Mouse (Mus musculus): ENCODE results near the gene Smco4.
A peak's percentile ranks its signal among the peaks of the same experiment; 100 is the strongest.
"Not testable (repeated sequence)": the region's sequence is repeated elsewhere in the genome, so short reads cannot be mapped to it uniquely, and the experiment has no call there.

Gene Smco4

DNA sequence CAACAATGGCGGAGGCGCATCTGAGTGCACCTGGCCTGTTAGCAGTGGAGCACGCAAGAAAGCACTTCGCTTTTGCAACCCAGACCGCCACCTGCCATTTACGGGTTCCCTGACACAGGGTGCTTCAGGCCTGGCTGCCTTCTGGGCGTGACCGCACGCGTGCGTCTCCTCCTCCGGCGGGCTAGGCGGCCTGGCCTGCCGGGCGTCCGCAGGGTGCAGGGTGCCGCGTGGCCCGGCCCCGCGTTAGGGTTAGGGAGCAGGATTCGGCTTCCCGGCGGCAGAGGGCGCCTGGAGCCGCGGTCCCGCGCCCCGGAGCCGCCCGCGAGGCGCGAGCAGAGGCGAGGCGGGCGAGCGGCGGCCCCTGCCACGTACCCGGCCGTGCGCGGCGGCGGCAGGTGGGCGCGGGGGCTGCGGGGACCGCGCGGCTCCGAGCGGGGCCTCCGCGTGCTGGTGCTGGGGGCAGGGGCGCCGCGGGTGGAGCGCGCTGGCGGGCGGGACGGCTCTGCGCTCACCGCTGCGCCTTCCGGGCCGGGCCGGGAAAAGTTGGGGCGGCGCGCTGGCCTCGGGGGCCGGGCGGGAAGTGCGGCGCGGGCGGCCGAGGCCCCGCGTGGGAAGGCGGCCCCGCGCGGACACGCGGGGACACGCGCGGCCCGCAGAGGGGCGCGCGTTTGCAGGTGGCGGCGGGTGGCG is at the start of gene Smco4:
Smco4 (plus strand) TSS at position 198 of the 690 bp plus-strand sequence.
- peak; percentile 88 for DNase-seq

DNA sequence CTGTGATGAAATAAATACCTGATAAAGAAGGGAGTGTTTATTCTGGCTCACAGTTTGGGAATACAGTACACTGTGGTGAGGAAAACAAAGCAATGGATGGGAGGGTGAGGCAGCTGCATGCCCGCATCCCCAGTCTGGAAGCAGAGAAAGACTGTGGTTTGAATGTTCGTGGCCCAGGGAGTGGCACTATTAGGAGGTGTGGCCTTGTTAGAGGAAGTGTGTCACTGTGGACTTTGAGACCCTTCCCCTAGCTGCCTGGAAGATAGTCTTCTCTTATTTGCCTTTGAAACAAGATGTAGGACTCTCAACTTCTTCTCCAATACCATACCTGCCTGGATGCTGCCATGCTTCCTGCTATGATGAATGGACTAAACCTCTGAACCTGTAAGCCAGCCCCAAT is 45.8 kb upstream of the Smco4 start:
- DNase-seq = no peak

DNA sequence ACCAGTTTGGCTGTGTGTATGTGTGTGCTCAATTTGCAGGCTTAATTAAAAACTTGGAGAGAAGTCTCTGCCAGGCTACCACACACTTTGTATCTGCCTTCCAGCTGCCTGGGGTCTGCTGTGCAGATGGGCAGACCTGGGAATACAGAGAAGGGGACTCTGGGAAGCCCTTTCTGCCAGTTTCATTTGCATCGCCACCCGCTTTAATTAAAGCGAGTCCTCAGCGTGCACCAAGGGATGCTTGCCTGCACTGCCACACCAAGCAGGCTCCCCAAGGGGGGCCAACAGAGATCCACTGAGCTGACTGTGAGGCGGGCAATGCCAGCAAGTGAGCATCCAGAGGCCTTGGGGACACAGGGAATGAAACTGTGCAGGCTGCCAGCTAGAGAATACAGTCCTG is 42.3 kb upstream of the Smco4 start:
- no peak for DNase-seq

DNA sequence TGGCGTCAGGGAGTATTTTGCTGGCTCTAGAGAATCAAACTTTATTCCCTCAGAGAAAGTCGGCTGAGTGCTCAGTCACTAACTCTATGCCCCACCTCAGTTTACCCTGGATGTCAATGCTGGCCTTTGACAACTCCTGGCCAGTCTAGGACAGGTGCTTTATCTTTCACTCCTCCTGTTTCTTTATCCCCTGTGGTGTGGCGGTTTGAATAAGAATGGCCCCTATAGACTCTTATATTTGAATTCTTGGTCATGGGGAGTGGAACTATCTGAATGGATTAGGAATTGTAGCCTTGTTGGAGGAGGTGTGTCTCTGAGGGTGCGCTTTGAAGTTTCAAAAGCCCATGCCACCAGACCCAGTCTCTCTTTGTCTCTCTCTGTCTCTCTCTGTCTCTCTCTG is 21.0 kb upstream of the Smco4 start:
- DNase-seq = no peak

DNA sequence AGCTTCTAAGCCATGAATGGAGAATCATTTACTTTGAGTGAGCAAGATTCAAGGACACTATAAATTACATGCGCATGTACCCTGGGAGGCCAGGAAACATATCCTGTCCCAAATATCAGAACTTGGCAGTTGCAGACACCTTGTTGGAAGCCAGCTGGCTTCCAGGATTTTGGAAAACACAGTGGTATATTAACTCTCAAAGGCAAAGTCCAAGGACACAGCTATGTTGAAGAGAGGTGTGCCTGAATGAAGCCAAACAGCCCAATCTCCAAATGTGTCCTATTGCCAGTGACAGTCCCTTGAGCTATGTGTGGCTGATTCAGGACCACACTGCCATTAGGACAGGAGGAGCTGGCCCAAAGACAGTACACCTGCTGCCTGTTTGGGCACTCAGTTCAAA is 20.0 kb upstream of the Smco4 start:
- no peak for DNase-seq

DNA sequence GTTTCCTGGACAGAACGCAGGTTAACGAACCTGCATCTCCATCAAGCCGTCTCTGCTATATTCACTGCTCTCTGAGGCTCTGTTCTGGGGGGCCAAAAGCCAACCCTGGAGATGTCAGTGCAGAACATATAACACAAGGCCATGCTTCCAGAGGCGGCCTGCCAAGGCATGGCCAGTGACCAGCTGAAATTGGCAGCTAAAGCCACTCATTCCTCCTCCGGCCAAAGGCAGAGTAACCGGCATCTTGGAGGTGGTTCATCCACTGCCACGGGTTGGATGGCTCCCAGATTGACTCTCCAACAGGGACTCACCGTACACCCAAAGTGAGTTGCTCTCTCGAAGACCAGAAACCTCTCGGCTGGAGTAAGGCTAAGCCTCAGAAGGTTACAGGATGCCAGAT is 15.7 kb upstream of the Smco4 start:
- DNase-seq = no peak

DNA sequence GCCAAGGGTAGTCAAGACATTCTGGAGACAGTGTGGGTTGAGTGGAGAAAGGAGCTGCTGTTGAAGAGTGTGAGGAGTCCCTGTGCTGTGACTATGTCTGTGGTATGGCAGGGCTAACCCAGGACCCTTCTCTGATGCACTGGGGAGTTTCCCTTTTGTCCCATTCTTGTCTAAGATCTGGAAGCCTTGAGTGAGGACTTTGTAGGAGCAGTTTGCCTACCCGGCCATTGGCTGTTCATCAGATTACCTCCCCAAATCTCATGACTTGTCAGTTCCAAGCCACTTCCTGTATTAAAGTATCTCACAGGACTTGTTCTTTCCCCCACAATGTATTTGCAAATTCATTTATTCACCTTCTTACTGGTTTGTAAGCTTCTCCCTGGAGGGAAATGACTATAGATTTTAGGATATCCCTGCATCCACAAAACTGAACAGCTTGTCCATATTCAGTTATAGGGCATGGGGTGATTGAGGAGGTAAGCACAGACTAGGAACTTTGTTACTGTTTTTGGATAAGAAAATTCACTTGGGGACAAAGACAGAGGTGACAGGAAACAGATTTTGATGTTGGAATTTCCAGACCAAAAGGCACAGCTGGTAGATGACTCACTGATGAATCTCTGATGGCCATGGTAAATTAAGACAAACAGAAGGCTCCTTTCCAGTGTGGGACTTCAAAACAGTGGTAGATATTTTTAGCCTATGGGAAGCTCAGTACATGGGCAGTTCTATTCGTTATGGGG is 5.4 kb upstream of the Smco4 start:
- no peak for DNase-seq

DNA sequence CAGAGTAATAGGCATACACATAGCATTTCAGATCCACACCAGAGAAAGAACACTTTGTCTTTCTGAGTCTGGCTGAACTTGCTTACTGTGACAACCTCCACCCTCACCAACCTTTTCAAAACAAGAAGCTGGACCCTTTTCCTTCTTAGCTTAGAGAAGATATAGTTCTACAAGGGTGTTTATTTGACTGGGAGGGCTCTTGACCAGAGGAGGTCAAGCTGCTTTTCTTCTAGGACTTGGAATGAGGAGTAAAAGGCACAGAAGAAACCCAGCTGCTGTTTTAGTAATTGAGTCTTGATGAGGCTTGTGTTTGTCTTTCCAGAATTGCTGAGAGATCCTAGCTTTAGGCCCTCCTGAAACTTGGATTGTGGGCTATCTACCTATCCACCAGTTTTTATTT is 3.9 kb upstream of the Smco4 start:
- DNase-seq = no peak

DNA sequence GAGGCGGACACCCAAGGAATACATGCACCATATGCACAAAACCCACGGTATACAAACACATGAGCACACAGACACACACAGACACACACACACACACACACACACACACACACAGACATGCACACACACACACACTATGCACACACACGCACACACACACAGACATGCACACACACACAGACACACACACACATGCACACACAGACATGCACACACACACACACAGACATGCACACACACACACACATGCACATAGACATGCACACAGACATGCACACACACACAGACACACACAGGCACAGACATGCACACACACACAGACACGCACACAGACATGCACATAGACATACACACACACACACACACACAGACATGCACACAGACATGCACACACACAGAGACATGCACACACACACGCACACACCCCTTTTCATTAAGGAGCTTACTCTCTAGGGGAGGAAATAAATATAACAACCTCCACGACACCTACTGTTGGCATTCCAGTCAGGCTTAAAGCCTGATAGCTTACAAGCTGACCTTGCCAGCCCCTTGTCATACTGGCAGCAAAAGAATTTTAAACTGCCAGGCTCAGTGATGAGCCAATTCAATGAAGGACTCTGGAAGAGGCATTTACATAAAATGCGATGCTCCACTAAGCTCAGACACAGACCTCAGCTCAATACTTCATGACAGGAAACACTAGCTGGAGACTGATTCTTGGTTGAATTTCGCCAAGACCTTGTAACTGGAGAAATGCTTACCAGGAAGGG is 2.7 kb upstream of the Smco4 start:
- no peak for DNase-seq

DNA sequence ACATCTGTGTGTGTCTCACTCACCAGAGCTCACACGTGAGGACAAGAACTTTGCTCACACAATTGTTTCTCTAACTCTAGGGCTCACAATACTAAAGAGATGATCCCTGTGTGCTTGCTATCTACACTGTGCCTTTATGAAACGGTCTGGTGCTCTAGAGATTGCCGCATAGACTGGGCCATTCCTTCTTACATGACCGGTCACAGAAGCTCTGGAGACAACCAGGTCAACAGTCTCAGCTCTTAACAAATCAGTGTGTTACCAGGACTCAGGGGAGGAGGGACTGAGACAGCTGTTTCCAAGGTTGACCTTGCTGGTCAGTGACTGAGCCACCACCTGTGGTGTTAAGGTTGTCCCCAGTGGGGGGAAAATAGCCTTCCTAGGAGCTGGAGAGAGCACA is 1.5 kb upstream of the Smco4 start:
- no peak for DNase-seq

DNA sequence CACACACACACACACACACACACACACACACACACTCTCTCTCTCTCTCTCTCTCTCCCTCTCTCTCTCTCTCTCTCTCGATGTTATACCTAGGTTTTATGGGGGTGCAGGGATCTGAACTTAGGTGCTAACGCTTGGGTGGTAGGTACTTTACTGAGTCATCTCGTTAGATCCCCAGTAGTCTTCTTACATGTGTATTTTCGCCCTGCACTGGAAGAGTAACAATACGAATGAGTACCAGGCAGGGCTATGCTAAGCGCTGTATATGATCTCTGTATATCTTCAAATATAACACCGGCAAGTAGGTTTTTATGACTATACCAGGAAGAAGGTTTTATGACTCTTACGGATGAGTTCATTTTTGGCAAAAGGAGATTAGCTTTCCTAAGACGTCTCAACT is 831 bp upstream of the Smco4 start:
- no peak for DNase-seq

DNA sequence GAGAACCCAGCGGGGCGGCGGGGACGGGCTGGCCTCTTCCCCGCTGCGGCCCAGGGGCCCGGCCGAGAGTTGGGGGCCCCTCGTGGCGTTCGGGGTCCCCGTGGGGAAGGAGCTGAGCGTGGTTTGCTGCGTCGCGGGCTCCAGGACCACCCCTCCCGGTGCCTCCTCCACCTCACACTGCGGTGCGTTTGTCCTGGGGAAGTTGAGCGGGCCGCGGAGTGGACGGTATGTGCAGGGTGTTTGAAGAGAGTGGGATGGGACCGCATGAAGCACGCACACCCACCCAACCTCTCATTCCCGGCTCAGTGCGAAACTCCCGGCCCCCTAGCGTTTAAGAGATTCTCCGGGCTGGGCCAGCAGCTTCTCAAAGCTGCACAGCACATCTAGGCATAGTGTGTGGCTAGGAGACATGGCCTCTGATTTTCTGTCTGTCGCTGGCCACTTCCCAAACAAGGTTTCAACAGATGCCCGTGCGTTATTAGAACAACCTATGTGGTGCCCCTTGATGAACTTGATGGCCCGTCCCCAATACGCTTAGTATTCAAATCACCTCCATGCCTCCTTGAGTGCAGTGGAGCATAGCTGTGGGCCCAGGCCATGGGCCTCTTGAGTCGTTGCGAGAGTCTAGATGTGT is 810 bp downstream of the Smco4 start:
- peak; percentile 83 for DNase-seq

DNA sequence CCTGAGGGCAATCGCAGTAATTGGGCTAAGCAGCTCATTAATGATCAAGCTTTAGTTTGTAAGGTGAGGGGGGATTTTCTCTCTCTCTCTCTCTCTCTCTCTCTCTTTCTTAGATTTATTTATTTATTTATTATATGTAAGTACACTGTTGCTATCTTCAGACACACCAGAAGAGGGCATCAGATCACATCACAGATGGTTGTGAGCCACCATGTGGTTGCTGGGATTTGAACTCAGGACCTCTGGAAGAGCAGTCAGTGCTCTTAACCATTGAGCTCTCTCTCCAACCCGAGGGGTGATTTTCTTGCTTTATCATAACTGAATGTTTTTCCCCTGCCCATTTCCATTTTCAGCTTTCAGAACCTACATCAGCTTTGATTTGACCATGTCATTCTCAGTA is 2.0 kb downstream of the Smco4 start:
- DNase-seq = not testable (repeated sequence)

DNA sequence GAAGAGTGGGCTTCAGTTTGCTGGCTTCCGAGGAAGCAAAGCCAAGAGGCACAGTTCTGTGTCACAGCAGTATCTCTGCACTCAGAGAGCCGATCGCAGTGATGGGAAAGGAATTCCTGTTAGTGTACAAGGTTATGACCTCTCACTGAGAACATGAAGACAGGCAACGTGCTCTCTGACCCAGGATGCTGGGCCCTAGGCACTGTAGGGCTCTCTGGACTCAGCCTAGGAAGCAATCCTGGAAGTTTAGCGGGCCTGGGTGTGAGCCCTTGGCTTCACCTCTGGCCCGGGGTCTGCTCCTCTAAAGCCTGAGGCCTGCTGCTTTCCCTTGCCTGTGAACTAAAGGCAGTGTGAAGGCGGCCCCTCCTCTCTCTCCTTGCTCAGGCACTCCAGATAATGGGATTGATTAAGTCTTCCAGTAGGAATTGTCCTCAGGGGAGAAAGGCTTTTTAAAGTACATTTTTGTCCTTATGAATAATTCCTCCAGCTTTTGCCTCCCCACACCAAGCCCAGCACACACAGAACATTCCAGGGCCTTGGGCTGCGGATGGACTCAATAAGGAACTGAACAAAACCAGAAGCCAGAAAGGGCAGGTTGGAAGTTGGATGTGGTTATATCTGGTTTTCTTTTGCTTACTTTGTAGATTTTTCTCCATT is 2.8 kb downstream of the Smco4 start:
- no peak for DNase-seq

DNA sequence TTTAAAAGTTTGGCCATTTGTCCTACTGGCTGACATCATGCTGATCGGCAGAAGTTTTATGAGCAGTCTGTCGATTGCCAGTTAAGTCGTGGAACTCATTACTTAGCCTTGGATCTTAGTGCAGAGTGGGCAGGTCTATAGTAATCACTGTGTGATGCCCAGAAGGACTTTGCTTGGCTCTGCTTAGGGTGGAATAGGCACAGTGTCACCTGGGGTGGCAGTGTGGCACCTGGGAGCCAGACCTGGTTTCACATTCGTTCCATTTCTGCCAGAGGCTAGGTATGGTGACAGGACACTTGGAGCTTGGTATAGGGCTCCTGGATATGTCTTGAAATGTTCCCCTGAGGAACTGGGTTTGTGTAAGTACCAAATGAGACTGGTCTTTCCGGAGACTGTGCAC is 6.8 kb downstream of the Smco4 start:
- DNase-seq = no peak

DNA sequence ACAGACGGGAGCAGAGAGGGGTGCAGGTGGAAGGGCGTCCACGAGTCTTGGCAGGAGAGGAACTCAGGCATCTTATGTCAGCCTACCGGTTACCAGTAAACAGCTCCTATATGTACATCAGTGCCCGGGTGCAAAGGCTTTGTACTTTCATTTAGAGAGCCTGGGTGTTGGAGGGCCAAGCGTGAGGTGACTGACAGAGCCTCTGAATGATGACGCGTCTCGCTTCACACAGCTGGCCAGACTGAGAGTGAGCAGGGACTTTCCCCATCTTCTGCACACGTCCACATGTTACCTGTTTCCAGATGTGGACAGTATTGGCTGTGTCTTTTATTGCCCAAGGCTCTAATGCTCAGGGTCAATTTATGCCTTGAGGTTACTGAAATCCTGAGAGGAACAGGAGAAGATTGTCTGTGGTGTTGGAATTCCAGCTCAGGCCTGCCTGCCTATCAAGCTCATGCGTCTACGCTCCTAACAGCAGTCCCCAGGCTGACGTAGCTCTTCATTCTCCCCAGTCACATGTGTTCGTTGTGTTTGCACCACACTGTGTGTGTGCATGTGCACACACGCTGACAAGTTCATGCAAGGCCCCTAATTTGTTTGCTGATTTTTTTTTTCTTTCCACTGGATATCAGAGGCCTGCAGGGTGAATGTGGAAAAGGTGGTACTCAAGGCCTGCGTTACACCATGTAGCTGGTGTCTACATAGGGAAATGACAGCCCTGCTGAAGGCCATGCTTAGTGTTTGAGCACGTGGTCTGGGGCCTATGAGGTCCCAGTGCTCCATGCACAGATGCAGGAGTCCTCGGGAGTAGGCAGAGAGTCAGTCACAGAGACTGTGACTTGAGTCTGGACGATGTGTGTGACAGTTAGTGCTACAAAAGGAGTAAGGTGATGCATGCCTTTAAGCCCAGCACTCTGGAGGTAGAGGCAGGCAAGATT is 8.4 kb downstream of the Smco4 start:
- no peak for DNase-seq

DNA sequence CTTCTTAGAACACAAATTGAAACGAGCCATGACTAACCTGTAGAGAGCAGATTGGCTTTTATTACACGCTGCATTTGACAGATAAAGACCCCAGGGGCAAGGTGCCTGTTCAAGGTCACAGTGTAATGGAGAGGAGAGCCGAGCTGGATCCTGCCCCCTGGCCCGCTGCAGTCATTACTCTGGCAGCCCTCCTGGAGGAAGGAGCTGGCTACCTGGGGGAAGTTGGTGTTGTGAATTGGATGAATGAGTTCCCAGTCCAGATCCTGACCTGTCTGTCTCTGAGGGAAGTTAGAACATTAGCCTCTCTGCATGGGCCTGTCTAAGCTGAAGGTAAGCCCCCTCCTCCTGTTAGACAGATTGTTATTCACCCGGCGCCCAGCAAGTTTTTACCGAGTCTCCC is 9.2 kb downstream of the Smco4 start:
- no peak for DNase-seq

DNA sequence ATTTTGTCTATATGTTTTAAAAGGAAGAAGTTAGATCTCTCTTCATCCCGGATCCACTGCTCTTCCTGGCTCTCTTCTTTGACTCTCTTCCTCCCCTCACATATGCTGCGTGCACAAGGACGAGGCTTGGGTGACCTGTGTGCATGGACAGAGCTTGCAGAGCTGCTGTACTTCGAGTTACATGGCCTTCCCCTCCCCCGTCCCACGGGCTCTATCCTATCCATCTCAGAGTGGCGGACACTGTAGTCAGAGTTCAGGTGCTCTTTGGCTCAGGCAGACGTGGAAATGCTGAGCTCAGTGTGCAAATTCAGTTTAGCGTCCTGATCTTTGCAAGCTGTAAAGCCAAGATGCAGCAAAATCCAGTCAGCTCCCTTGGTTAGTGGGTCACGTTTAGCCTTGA is 10.1 kb downstream of the Smco4 start:
- DNase-seq = no peak

DNA sequence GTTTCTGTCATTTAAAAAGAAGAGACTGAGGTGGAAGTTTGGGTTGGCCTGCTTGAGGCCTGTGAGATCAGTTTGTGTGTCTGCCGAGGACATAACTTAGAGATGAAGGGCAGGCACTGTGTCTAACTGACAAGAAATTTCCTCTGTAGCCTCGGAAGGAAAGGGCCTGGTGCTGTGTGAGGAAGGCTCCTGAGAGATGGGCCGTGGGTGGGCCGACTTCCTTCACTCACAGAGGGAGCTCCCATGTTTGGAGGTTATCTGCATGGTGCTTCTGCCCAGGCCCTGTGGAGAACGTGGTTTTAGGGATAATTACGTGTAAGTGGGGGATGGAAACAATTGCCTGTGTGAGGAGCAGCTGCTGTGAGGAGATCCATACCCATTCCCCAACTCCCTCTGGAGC is 10.6 kb downstream of the Smco4 start:
- no peak for DNase-seq

DNA sequence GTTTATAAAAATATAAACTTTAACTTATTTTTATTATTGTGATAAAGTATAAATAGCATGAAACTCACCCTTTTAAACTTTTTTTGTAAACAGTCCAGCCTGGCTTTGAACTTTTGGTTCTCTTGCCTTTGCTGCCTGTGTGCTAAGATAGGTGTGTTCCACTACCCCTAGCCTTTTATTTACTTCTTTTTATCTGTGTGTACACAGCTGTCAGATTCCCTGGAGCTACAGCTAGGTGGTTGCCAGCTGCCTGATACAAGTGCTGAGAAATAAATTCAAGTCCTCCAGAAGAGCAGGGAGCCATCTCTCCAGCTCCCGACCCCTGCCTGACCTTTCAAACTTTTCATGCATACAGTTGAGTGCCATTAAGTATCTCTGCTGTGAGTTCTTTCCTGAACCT is 12.1 kb downstream of the Smco4 start:
- no peak for DNase-seq

DNA sequence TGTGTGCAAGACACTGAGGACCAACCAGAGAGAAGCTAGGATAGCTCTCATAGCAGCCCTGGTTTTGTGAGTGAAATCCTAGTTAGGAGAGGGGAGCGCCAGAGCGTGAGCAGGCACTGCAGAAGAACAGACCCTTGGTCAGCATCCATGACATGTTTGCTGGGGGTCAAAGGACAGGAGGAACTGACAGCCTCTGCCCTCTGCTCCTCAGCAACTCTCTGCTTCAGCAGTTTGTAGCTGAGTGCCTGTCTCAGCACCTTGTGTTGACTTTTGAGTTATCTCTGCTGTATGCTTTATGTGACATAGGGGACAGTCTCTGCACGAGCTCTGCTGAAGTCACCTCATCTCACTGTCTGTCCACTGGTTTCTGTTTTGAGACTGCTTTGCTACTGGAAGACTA is 13.6 kb downstream of the Smco4 start:
- DNase-seq = peak; percentile 73

DNA sequence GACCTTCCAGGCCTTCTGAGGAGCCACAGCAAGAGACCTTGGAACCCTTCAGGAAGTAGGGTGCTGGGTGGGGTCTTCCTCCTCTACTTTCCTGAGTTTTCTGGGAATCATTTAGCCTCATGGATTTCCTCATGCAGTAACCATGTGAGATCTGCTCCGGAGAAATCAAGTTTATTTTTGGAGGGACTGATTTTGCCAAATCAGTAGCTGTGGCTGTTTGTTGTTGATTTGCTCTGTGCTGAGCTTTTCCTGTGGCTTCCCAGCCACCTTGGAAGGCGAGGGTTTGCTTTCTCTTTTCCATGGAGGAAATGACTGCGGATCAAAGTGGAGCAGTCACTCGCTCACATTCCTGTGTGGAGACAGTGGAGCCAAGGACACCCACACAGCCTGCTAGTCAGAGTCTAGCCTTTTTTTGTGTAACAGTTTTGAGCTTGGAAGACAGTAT is 14.2 kb downstream of the Smco4 start:
- DNase-seq = peak; percentile 51

Data from kidney, postnatal 14 days (tissue).